Mouse (Mus musculus): Measurements from ENCODE around the gene Lama4.

Lama4 gene

GRCm38 (mm10) chr10:38965075-38965781 is at the start of gene Lama4:
Lama4 (plus strand) TSS chr10:38965515.
- peak; percentile 45 to 51 for DNase-seq

GRCm38 (mm10) chr10:38916027-38916617 is 49.2 kb upstream of the Lama4 start:
- DNase-seq, result no peak

- DNase-seq, result no peak
Observed at GRCm38 (mm10) chr10:38928940-38929697, 36.2 kb upstream of the Lama4 start.

GRCm38 (mm10) chr10:38944701-38945100 is 20.6 kb upstream of the Lama4 start:
- DNase-seq, result no peak

GRCm38 (mm10) chr10:38961920-38962319 is 3.4 kb upstream of the Lama4 start:
- DNase-seq, result no peak

- DNase-seq, result no peak
Observed at GRCm38 (mm10) chr10:38964719-38965074, 618 bp upstream of the Lama4 start.

GRCm38 (mm10) chr10:38965857-38966256 is 542 bp downstream of the Lama4 start:
- DNase-seq, result peak; percentile 7 to 12

GRCm38 (mm10) chr10:38966646-38967045 is 1.3 kb downstream of the Lama4 start:
- no peak for DNase-seq

GRCm38 (mm10) chr10:38968326-38969072 is 3.2 kb downstream of the Lama4 start:
- DNase-seq, result no peak

GRCm38 (mm10) chr10:38969543-38969942 is 4.2 kb downstream of the Lama4 start:
- DNase-seq, result no peak

- DNase-seq, result no peak
Observed at GRCm38 (mm10) chr10:38969975-38970374, 4.7 kb downstream of the Lama4 start.

GRCm38 (mm10) chr10:38972221-38972946 is 7.1 kb downstream of the Lama4 start:
- no peak for DNase-seq

- no peak for DNase-seq
Observed at GRCm38 (mm10) chr10:38973016-38973415, 7.7 kb downstream of the Lama4 start.

GRCm38 (mm10) chr10:38978195-38978594 is 12.9 kb downstream of the Lama4 start:
- DNase-seq, result no peak

- no peak for DNase-seq
Observed at GRCm38 (mm10) chr10:38979699-38980098, 14.4 kb downstream of the Lama4 start.

GRCm38 (mm10) chr10:38980980-38981379 is 15.7 kb downstream of the Lama4 start:
- no peak for DNase-seq

- DNase-seq, result no peak
Observed at GRCm38 (mm10) chr10:38984358-38985075, 19.2 kb downstream of the Lama4 start.

- DNase-seq, result no peak
Observed at GRCm38 (mm10) chr10:38986053-38986452, 20.7 kb downstream of the Lama4 start.

GRCm38 (mm10) chr10:38992827-38993226 is 27.5 kb downstream of the Lama4 start:
- no peak for DNase-seq

GRCm38 (mm10) chr10:38993632-38994424 is 28.5 kb downstream of the Lama4 start:
- DNase-seq, result no peak
